Mouse (Mus musculus) cerebellum, adult 2 months (tissue): ENCODE results near the gene Fgfbp1. TPM values are rescaled to one million over a fixed set of nuclear protein-coding genes. Genes with fewer than 3 reads are reported as not detected.

Experiments
- DNase-seq, 2 experiments: peaks; one replicate each; pipeline ENCODE4 v3.0.0; 2021
- H3K27ac ChIP-seq: fragments of 200-500 bp; 2 replicates; pipeline ENCODE4 v1.5.1; 2012; ENCODE audit warnings: low read length, control low read depth, inconsistent platforms; ENCODE audit not compliant: insufficient read depth
- H3K27me3 ChIP-seq: fragments of 200-500 bp; 2 replicates; pipeline ENCODE4 v1.6.1; 2012; ENCODE audit warnings: inconsistent platforms, mild to moderate bottlenecking, low read length, moderate library complexity; ENCODE audit not compliant: control insufficient read depth, insufficient read depth
- H3K4me1 ChIP-seq: fragments of 200-500 bp; 2 replicates; pipeline ENCODE4 v1.6.1; 2011; ENCODE audit warnings: low read length; ENCODE audit not compliant: control insufficient read depth, insufficient read depth
- H3K4me3 ChIP-seq: fragments of 200-500 bp; replicated peaks from 2 replicates; pipeline ENCODE3; 2011; ENCODE audit warnings: mild to moderate bottlenecking, low read depth, low read length, control low read depth; ENCODE audit not compliant: insufficient read depth
- CTCF ChIP-seq: fragments of 200-500 bp; IDR thresholded peaks from 2 replicates; pipeline ENCODE4 v1.5.1; 2011; ENCODE audit warnings: low read depth, mild to moderate bottlenecking, control low read depth, low read length, moderate library complexity, borderline replicate concordance; ENCODE audit not compliant: insufficient read depth
- POLR2A ChIP-seq: fragments of 200-500 bp; IDR thresholded peaks from 2 replicates; pipeline ENCODE4 v1.6.1; 2011; ENCODE audit warnings: low read length, control low read depth, borderline replicate concordance; ENCODE audit not compliant: insufficient read depth
- WGBS: fragments of 180-500 bp; shearing (Covaris S2); methylation state at CpG from one replicate; pipeline ENCODE4 v1.1.7; 2018; 5-methylcytosine and 5-hydroxymethylcytosine counted together
- polyA plus RNA-seq: library from polyadenylated mRNA; depleted of rRNA; stranded (reverse); fragments of >200 nt; gene quantifications from 2 replicates; pipeline ENCODE4 v1.2.3, GENCODE M21; 2012

Fgfbp1 gene
- polyA plus RNA-seq, 1 experiment = 0.67 TPM

DNA sequence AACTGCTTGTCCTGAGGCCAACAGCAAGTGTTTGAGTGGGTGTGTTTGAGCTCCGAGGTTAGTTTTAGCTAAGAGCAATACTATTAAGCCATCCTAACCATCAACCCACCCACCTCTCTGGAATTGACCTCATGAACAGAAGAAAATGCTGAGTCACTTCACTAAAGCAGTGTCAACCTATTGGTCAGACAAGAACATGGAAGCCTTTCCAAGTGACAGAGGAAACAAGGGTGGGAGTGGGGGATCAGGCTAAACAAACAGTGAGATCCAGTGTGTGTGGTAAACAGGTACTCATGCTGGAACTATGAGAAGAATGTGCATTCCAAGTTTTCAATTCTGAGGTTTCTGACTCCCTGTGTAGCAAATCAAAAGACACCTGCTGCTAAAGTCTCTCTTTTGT lies 1.3 kb upstream of the Fgfbp1 start:
- H3K4me3 ChIP-seq = no peak overlapping the region
- no peaks in the 10 kb centered on the region for H3K4me1 ChIP-seq
- TF ChIP-seq CTCF = no peak
- TF ChIP-seq POLR2A = no peak
- H3K27ac ChIP-seq = no peak overlapping the region
- no peak for DNase-seq
- no peaks in the 10 kb centered on the region for H3K27me3 ChIP-seq
- WGBS = 64% methylated on average over 1 of the region's 1 CpGs

DNA sequence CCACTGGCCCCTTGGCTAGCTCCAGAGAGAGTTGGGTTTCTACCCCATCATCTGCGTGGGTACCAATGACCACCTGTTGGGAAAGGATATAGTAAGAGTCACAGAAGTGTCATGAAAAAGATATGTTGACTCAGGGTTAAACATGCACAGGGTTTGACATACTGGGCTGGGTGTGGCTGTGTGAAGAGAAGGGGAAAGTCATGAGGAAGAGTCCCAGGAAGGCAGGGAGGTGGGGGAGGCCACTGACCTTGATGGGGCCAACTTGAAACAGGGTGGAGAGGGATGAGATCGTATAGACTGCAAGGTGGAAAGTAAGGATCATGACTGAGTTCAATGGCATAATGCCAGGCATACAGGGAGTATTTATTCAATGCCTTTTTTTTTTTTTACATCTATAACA lies 1.2 kb downstream of the Fgfbp1 start:
- no peak for DNase-seq
- H3K4me3 ChIP-seq = no peak overlapping the region
- WGBS = 70% methylated on average over 2 of the region's 2 CpGs
- TF ChIP-seq POLR2A (no peak), CTCF (no peak)
- no peaks in the 10 kb centered on the region for H3K27me3 ChIP-seq
- H3K4me1 ChIP-seq = no peaks in the 10 kb centered on the region
- no peak overlapping the region for H3K27ac ChIP-seq

- no peaks in the 10 kb centered on the region for H3K4me1 ChIP-seq
- H3K27me3 ChIP-seq = no peaks in the 10 kb centered on the region
- no peak for DNase-seq
- whole genome bisulfite sequencing = 55% methylated on average over 1 of the region's 1 CpGs
- no peak overlapping the region for H3K4me3 ChIP-seq
- no peak overlapping the region for H3K27ac ChIP-seq
- no peak for TF ChIP-seq POLR2A
- TF ChIP-seq CTCF = no peak
These were observed 4.6 kb downstream of the Fgfbp1 start for GRCm38 (mm10) chr5:43976821-43977561.

GRCm38 (mm10) chr5:43974166-43974565 lies 7.4 kb downstream of the Fgfbp1 start:
- H3K27me3 ChIP-seq = no peaks in the 10 kb centered on the region
- 88% methylated on average over 6 of the region's 6 CpGs for WGBS
- H3K27ac ChIP-seq = no peak overlapping the region
- no peak for TF ChIP-seq POLR2A
- no peak for TF ChIP-seq CTCF
- no peaks in the 10 kb centered on the region for H3K4me1 ChIP-seq
- no peak for DNase-seq
- H3K4me3 ChIP-seq = no peak overlapping the region

- TF ChIP-seq CTCF (no peak), POLR2A (no peak)
- WGBS = 83% methylated on average over 2 of the region's 2 CpGs
These were observed 10.4 kb downstream of the Fgfbp1 start for GRCm38 (mm10) chr5:43971156-43971555.

GRCm38 (mm10) chr5:43970532-43970931 lies 11.0 kb downstream of the Fgfbp1 start:
- Histone ChIP-seq H3K4me3 (no peak overlapping the region), H3K27me3 (no peaks in the 10 kb centered on the region), H3K4me1 (no peaks in the 10 kb centered on the region), H3K27ac (no peak overlapping the region)
- no peak for DNase-seq
- no peak for TF ChIP-seq CTCF
- TF ChIP-seq POLR2A = no peak
- 79% methylated on average over 2 of the region's 2 CpGs for WGBS

More at GRCm38 (mm10) chr5:43971156-43971555, 10.4 kb downstream of the Fgfbp1 start:
- DNase-seq = no peak
- Histone ChIP-seq H3K27me3 (no peaks in the 10 kb centered on the region), H3K27ac (no peak overlapping the region), H3K4me1 (no peaks in the 10 kb centered on the region), H3K4me3 (no peak overlapping the region)

GRCm38 (mm10) chr5:43968634-43969033 lies 12.9 kb downstream of the Fgfbp1 start:
- TF ChIP-seq CTCF (no peak), POLR2A (no peak)
- no peak overlapping the region for H3K27ac ChIP-seq
- WGBS = 56% methylated on average over 2 of the region's 2 CpGs
- H3K4me1 ChIP-seq = no peaks in the 10 kb centered on the region
- H3K4me3 ChIP-seq = no peak overlapping the region
- H3K27me3 ChIP-seq = no peaks in the 10 kb centered on the region
- DNase-seq = no peak

DNA sequence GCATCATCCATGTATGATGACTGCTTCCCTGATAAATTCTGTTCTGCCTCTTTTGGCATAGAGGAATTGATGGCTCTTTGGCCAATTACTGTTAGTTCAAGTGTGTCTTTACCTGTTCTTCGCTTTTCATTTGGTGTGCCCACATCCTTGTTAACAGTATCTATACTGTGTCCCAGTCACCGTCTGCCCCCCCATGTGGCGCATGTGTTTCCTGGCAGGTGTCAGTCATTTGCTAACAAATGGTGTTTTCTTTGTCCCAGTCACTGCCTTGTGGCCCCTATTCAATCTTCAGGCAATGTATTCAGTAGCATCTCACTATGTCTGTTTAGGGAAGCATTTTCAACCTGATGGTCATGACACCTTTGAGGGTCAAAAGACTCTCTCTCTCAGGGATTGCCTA lies 20.5 kb downstream of the Fgfbp1 start:
- 89% methylated on average over 3 of the region's 3 CpGs for WGBS
- Histone ChIP-seq H3K27ac (no peak overlapping the region), H3K27me3 (no peaks in the 10 kb centered on the region), H3K4me3 (no peak overlapping the region), H3K4me1 (no peaks in the 10 kb centered on the region)
- no peak for DNase-seq
- TF ChIP-seq CTCF = no peak
- no peak for TF ChIP-seq POLR2A
